Mouse (Mus musculus) liver, adult 2 months (tissue): ENCODE results near the gene Vcan. TPM values are rescaled to one million over a fixed set of nuclear protein-coding genes. Genes with fewer than 3 reads are reported as not detected.

Source experiments
- DNase-seq: peaks from one replicate; pipeline ENCODE4 v3.0.0-alpha.2; 2011; ENCODE audit warnings: low read depth, low spot score; ENCODE audit errors: extremely low read depth
- H3K27ac ChIP-seq: fragments of 200-500 bp; replicated peaks from 2 replicates; pipeline ENCODE4 v1.5.1; 2012; ENCODE audit warnings: low read depth, mild to moderate bottlenecking, control low read depth, inconsistent platforms, low read length; ENCODE audit not compliant: insufficient read depth
- H3K27me3 ChIP-seq: fragments of 200-500 bp; 2 replicates; pipeline ENCODE4 v1.6.1; 2012; ENCODE audit warnings: mild to moderate bottlenecking, moderate library complexity, low read length, inconsistent platforms; ENCODE audit not compliant: control insufficient read depth, insufficient read depth
- H3K36me3 ChIP-seq: fragments of 200-500 bp; 2 replicates; pipeline ENCODE4 v1.6.1; 2012; ENCODE audit warnings: low read length, inconsistent platforms; ENCODE audit not compliant: control insufficient read depth, insufficient read depth
- H3K4me1 ChIP-seq: fragments of 200-500 bp; 2 replicates; pipeline ENCODE4 v1.6.1; 2011; ENCODE audit warnings: low read length; ENCODE audit not compliant: control insufficient read depth, insufficient read depth
- H3K4me3 ChIP-seq: fragments of 200-500 bp; 2 replicates; pipeline ENCODE4 v1.5.1; 2011; ENCODE audit warnings: low read depth, mild to moderate bottlenecking, control low read depth, low read length, moderate library complexity; ENCODE audit not compliant: insufficient read depth
- H3K79me2 ChIP-seq: fragments of 200-500 bp; 2 replicates; pipeline ENCODE4 v1.6.1; 2012; ENCODE audit warnings: inconsistent platforms, mild to moderate bottlenecking, low read length, moderate library complexity; ENCODE audit not compliant: control insufficient read depth, insufficient read depth
- H3K9ac ChIP-seq: fragments of 200-500 bp; 2 replicates; pipeline ENCODE4 v1.6.1; 2012; ENCODE audit warnings: low read depth, mild to moderate bottlenecking, control low read depth, inconsistent platforms, low read length
- CTCF ChIP-seq: fragments of 200-500 bp; IDR thresholded peaks from 2 replicates; pipeline ENCODE4 v1.5.1; 2011; ENCODE audit warnings: low read depth, low read length, control low read depth
- POLR2A ChIP-seq: fragments of 200-500 bp; IDR thresholded peaks from 2 replicates; pipeline ENCODE4 v1.6.1; 2011; ENCODE audit warnings: low read length, control low read depth; ENCODE audit not compliant: insufficient read depth; ENCODE audit errors: extremely low read depth
- WGBS: fragments of 180-500 bp; shearing (Covaris S2); methylation state at CpG from one replicate; pipeline ENCODE4 v1.1.7; 2018; 5-methylcytosine and 5-hydroxymethylcytosine counted together
- polyA plus RNA-seq: library from polyadenylated mRNA; depleted of rRNA; stranded (reverse); fragments of >200 nt; gene quantifications from 2 replicates; pipeline ENCODE4 v1.2.3, GENCODE M21; 2012
- total RNA-seq: library from RNA; depleted of rRNA; stranded (reverse); fragments of >200 nt; gene quantifications from 2 replicates; pipeline ENCODE4 v1.2.3, GENCODE M21; 2014

Vcan gene
- total and polyA plus RNA-seq, 2 experiments, result 0.02 to 0.09 TPM

DNA sequence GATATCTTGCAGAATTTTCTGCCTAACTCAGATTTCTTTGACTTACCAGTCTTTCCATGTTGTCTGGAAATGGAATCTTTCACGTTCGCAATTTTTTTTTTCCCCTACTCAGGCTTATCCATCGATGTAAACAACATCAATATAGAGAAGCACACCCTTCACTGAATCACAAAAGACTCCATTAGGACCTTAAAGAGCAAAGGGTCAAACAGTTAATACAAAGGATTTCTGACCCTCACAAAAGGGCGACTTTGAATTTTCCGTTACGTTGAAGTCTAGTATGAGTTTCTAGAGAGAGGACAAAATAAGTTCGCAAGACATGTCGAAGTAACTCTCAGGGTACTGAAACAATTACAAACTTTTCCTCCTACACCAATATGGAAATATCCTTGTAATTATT lies 892 bp upstream of the Vcan start:
- H3K4me3 ChIP-seq, result no peak overlapping the region
- no peaks in the 10 kb centered on the region for H3K79me2 ChIP-seq
- TF ChIP-seq CTCF, result no peak
- TF ChIP-seq POLR2A, result no peak
- no peak overlapping the region for H3K27ac ChIP-seq
- DNase-seq, result no peak
- WGBS, result 44% methylated on average over 8 of the region's 8 CpGs
- H3K36me3 ChIP-seq, result no peaks in the 10 kb centered on the region
- no peak overlapping the region for H3K9ac ChIP-seq
- H3K4me1 ChIP-seq, result peaks cover 15% of the 10 kb centered on the region; the same call in 1 of the 2 replicates
- peaks cover 12% of the 10 kb centered on the region; the same call in 1 of the 2 replicates for H3K27me3 ChIP-seq

DNA sequence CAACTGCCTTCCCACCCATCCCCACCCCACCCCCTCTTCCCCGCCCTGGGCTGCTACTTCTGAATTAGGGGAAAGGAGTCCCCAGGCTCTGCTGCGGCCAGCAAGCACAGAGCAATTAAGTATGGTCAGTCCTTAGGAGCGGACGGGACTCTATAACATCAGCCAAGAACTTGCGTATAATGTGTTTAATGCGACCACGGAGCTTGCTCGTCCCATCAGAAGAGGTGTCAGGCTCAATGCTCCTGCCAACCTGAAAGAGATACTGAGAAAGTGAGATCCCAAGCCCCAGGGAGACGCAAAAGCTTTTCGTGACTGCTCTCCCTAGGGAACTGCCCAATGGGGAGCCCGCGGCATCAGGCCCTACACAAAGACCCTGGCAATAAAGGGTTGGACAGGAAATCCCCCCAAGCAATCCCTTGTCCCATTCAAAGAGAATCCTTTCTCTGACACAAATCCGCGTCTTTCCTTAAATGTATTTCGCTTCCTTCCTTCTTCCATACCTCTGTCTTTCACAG lies 434 bp upstream of the Vcan start:
- Histone ChIP-seq H3K36me3 (no peaks in the 10 kb centered on the region), H3K4me1 (peaks cover 15% of the 10 kb centered on the region; the same call in 1 of the 2 replicates), H3K9ac (no peak overlapping the region), H3K79me2 (no peaks in the 10 kb centered on the region), H3K27me3 (peaks cover 12% of the 10 kb centered on the region; the same call in 1 of the 2 replicates), H3K27ac (no peak overlapping the region), H3K4me3 (no peak overlapping the region)
- TF ChIP-seq CTCF (no peak), POLR2A (no peak)
- WGBS, result 19% methylated on average over 15 of the region's 15 CpGs
- DNase-seq, result no peak

DNA sequence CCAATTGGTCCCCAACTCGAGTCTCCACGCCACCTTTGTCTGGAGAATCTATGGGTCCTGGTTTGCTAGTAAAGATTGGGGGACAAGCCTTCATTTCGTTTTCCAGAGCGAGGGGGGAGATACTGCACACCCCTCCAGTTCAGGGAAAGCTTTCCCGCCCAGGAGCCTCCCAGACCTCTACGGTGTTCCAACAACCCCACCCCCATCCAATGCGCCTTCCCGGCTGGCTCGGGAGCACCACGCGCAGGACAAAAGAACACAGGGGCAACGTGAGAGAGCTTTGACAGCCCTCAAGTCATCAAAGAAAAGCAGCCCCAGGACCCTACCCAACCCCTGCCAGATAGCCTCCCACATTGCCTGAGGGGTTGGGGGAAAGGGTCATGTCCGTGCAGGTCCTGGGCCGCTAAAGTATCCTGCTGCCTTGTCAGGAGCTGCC lies 1.2 kb downstream of the Vcan start:
- 3% methylated on average over 14 of the region's 14 CpGs for WGBS
- no peak for DNase-seq
- Histone ChIP-seq H3K9ac (no peak overlapping the region), H3K4me1 (peaks cover 15% of the 10 kb centered on the region; the same call in 1 of the 2 replicates), H3K79me2 (no peaks in the 10 kb centered on the region), H3K4me3 (peak overlapping the region; percentile 60; the same call in 1 of the 2 replicates), H3K36me3 (no peaks in the 10 kb centered on the region), H3K27me3 (peaks cover 12% of the 10 kb centered on the region; the same call in 1 of the 2 replicates), H3K27ac (no peak overlapping the region)
- TF ChIP-seq POLR2A (no peak), CTCF (no peak)

DNA sequence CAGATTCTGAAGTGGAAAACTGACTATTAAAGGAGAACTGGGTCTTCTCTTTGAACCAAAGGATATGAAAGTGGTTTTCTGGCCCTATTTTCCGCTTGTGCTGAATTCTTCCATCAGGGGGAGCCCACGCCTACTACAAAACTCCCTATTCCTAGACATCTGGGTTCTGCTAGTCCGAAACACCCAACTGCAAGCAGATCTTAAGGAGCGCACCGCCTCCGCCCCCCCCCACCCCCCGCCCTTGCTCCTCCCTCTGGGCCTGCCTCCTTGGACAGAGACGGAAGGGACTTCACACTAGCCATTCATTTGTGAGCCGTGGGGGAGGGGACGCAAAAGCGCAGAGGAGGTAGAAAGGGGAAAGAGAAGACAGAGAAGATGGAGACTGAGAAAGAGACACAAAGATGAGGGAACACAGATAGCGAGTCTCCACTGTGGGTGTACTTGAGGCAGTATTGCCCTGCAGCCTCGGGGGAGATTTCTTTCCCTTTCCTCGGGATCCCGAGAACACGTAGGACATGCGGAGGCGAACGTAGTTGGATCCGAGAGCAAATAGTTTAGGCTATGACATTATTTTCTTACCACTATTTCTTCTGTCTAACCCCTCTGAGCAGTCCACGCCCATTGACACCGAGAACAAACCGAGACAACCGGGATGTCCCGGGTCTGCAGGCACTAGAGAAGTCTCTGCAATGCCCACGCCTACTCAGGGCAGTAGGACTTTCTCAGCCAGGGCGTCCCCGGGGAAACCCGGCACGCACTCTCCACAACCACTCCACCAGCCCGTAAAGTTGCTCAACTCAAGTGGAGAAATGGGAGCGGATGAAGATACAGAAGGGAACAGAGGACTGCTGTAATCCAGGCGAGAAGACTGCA lies 1.8 kb downstream of the Vcan start:
- TF ChIP-seq POLR2A, result no peak
- peak; percentile 37; the same call in 1 of the 2 replicates for TF ChIP-seq CTCF
- Histone ChIP-seq H3K27ac (no peak overlapping the region), H3K4me1 (peaks cover 15% of the 10 kb centered on the region; the same call in 1 of the 2 replicates), H3K27me3 (peaks cover 12% of the 10 kb centered on the region; the same call in 1 of the 2 replicates), H3K79me2 (no peaks in the 10 kb centered on the region), H3K4me3 (peak overlapping the region; percentile 60), H3K36me3 (no peaks in the 10 kb centered on the region), H3K9ac (no peak overlapping the region)
- WGBS, result 1% methylated on average over 33 of the region's 33 CpGs
- DNase-seq, result peak; percentile 61

DNA sequence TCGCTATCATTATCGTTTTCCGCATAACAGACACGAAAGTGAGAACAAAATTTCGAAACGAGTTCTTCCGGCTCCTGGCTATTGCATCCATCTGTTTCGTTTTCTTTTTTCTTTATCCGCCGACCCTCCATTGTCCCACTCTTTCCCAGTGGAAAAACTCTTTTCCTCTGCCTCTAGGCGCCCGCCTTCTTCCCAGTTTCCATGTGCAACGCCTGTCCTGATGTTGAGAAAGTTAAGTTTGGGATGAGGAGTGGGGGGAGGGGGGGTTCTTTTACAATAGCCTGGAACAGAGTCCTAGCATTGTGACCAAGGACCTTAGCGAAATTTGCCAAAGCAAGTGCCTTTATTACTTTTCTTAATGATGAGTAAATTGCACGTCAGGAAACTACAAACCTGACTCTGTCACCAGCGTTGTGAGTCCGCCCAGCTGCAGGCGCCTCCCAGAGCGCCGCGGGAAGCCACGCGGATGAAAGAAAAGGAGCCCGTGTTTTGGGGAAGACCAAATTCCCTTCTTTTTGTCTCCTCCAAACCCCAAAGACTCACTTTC lies 2.5 kb downstream of the Vcan start:
- Histone ChIP-seq H3K27me3 (peaks cover 12% of the 10 kb centered on the region; the same call in 1 of the 2 replicates), H3K4me1 (peaks cover 15% of the 10 kb centered on the region; the same call in 1 of the 2 replicates), H3K9ac (peak overlapping the region; percentile 49; the same call in 1 of the 2 replicates), H3K27ac (no peak overlapping the region), H3K36me3 (no peaks in the 10 kb centered on the region), H3K4me3 (peak overlapping the region; percentile 60), H3K79me2 (no peaks in the 10 kb centered on the region)
- DNase-seq, result no peak
- TF ChIP-seq CTCF (no peak), POLR2A (no peak)
- under 1% methylated on average over 24 of the region's 24 CpGs for WGBS
